Mouse (Mus musculus): ENCODE measurements around the gene Nol4l. TPM values are rescaled to one million over a fixed set of nuclear protein-coding genes. Genes with fewer than 3 reads are reported as not detected.

Nol4l gene
- polyA plus RNA-seq, 1 experiment, result 24.3 TPM

DNA sequence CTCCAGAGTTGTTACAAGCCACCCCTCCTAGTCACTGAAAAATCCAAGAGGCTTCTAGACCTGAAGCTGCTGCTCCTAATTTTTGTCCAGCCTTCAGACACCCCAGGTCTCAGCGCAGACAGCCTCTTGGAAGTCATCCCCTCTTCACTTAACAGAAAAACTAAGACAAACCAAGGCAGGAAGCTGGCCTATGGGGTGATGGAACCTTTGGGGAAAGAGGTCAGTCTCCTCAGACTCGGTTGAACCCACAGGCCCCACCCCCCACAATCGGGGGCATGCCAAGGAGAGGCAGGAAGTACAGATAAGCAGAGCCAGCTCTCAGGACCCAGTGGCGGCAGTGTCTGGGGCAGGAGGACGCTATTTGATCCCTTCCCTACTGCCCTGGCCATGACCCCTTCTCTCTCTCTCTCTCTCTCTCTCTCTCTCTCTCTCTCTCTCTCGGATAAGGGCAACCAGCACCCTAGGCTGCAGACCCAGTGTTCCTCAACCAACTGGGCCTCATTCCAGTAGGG lies 35.9 kb downstream of the Nol4l start:
- 11% methylated on average over 6 of the region's 6 CpGs for WGBS
- Histone ChIP-seq H3K4me3 (replicated peaks; ENCODE audit: insufficient read depth, low read depth, low read length) (no peak overlapping the region), H3K27ac (ENCODE audit: insufficient read depth, low read length) (peak overlapping the region; percentile 88), H3K27me3 (ENCODE audit: control insufficient read depth, insufficient read depth, low read length) (no peaks in the 10 kb centered on the region), H3K4me1 (ENCODE audit: control insufficient read depth, insufficient read depth, low read length) (peaks cover 39% of the 10 kb centered on the region)
- DNase-seq, result peak; percentile 44 to 62
- TF ChIP-seq POLR2A (IDR thresholded peaks at IDR 0.05; ENCODE audit: borderline replicate concordance, insufficient read depth, low read length) (no peak), CTCF (IDR thresholded peaks at IDR 0.05; ENCODE audit: borderline replicate concordance, insufficient read depth, low read depth, low read length) (no peak)

DNA sequence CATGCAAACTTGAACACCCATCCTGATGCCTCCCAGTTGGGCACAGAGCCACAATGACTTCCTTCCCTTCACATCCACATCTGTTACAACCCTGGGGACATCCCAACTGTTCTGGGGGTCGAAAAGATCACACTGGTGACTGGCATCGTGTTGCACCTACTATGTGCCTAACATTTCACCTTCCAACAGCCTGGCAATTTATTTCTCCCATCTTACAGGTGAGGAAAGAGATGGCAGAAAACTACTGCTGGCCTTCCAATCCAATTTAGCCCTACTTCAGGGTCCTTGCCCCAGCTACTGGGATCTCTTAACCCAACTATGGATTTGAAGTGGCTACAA lies 36.4 kb downstream of the Nol4l start:
- WGBS, result 29% methylated on average over 2 of the region's 2 CpGs
- H3K27me3 ChIP-seq (ENCODE audit: control insufficient read depth, insufficient read depth, low read length), result no peaks in the 10 kb centered on the region
- H3K4me1 ChIP-seq (ENCODE audit: control insufficient read depth, insufficient read depth, low read length), result peaks cover 39% of the 10 kb centered on the region
- peak overlapping the region; percentile 88 for H3K27ac ChIP-seq (ENCODE audit: insufficient read depth, low read length)
- no peak for DNase-seq
- H3K4me3 ChIP-seq (replicated peaks; ENCODE audit: insufficient read depth, low read depth, low read length), result peak overlapping the region; percentile 95
- TF ChIP-seq CTCF (IDR thresholded peaks at IDR 0.05; ENCODE audit: borderline replicate concordance, insufficient read depth, low read depth, low read length), result no peak
- no peak for TF ChIP-seq POLR2A (IDR thresholded peaks at IDR 0.05; ENCODE audit: borderline replicate concordance, insufficient read depth, low read length)

DNA sequence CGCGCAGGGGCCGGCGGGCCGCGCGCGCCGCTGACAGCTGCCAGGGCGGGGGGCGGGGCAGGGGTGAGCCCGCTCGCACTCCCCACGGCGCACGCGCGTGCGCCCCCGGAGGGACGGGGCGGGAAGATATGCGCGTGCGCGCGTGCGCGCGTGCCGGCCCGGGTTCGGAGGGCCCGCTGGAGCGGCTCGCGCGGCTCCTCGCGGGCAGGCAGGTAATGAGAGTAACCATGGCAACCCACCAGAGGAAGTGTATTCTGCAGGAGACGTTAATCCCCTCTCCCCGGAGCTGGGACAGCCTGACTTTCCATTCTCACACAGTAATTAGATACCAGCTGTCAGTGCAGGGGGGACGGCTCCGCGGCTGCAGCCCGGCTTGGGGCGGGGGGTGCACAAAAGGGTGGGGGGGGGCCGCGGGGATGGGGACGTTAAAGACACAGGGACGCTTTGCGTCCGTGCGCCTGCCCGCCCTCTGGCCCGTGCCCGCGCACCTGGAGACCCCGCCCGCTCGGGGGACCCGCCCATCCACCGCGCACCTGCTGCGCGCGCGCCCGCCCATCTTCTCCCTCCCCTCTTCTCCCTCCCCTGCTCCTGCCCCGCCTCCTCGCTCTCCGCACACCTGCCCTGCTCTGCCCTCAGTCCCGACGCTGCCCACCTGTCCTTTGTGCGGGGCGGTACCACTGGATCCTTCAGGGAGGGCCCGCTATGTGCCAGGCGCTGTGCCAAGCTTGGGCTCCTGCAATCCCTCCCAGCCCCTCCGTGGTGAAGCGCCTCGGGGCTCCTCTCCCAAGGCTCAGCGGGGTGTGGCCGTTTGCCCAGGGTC lies 37.0 kb downstream of the Nol4l start, which contains the start of gene 4930404H24Rik:
TSS of gene 4930404H24Rik (plus strand) at position 218 of the 820 bp plus-strand sequence.
- TF ChIP-seq POLR2A (IDR thresholded peaks at IDR 0.05; ENCODE audit: borderline replicate concordance, insufficient read depth, low read length) (peak; percentile 77; the same call in 1 of the 2 replicates), CTCF (IDR thresholded peaks at IDR 0.05; ENCODE audit: borderline replicate concordance, insufficient read depth, low read depth, low read length) (no peak)
- WGBS, result 1% methylated on average over 76 of the region's 83 CpGs
- peak; percentile 86 to 87 for DNase-seq
- H3K4me1 ChIP-seq (ENCODE audit: control insufficient read depth, insufficient read depth, low read length), result peaks cover 37% of the 10 kb centered on the region
- peak within 1 kb of the TSS; percentile 99 for H3K27ac ChIP-seq (ENCODE audit: insufficient read depth, low read length)
- H3K27me3 ChIP-seq (ENCODE audit: control insufficient read depth, insufficient read depth, low read length), result no peaks in the 10 kb centered on the region
- peak within 1 kb of the TSS; percentile 95 for H3K4me3 ChIP-seq (replicated peaks; ENCODE audit: insufficient read depth, low read depth, low read length)

DNA sequence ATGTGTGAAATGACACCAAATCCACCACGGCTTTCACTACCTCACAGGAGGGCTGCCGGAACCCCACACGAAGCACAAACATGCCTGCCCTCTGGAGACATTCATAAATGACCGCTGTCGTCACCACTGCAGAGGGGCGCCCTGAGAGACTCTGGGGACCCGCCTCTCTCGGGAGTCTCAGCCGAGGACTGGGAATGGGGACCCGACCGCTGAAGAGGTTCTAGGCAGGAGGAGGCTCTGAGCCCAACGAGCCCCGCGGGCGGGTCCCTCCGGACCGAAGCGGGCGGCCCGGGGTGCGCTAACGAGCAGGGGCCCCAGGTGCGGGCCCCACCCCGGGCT lies 37.6 kb downstream of the Nol4l start:
- TF ChIP-seq CTCF (IDR thresholded peaks at IDR 0.05; ENCODE audit: borderline replicate concordance, insufficient read depth, low read depth, low read length) (no peak), POLR2A (IDR thresholded peaks at IDR 0.05; ENCODE audit: borderline replicate concordance, insufficient read depth, low read length) (no peak)
- H3K4me1 ChIP-seq (ENCODE audit: control insufficient read depth, insufficient read depth, low read length), result peaks cover 31% of the 10 kb centered on the region
- peak; percentile 63 to 76 for DNase-seq
- under 1% methylated on average over 24 of the region's 24 CpGs for WGBS
- H3K4me3 ChIP-seq (replicated peaks; ENCODE audit: insufficient read depth, low read depth, low read length), result peak overlapping the region; percentile 95
- peak overlapping the region; percentile 99 for H3K27ac ChIP-seq (ENCODE audit: insufficient read depth, low read length)
- H3K27me3 ChIP-seq (ENCODE audit: control insufficient read depth, insufficient read depth, low read length), result no peaks in the 10 kb centered on the region

DNA sequence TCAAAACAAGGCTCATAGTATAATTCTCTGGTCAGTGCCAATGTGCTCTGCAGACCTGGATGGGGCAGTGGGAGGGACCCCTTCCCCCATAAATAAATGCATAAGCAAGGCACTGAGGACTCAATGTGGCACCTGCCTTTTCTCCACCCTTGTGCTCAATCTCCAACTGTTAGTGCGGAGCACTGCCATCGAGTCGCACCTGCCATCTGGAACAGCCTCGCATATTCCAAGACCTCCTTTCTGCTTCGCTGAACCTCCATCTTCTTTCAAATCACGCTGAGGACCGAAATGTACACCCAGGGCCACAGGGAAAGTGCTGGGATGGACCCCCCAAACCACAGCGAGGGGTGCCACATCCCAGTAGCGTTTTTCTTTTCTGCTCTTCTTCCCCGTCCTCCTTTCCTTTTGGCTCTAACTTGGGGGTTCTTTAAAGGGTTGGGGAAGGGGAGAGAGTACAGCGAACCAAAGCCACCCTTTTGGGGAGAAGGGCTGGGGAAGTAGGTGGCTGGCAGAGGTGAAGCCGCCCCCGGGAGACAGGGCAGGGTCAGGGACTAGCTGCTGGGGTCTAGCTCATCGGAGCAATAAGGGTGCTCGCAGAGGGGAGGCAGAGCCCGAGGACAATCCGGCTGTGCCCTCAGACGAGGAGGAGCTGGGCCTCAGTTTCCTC lies 38.1 kb downstream of the Nol4l start:
- WGBS, result 3% methylated on average over 18 of the region's 18 CpGs
- Histone ChIP-seq H3K27me3 (ENCODE audit: control insufficient read depth, insufficient read depth, low read length) (no peaks in the 10 kb centered on the region), H3K4me3 (replicated peaks; ENCODE audit: insufficient read depth, low read depth, low read length) (peak overlapping the region; percentile 95), H3K27ac (ENCODE audit: insufficient read depth, low read length) (peak overlapping the region; percentile 99), H3K4me1 (ENCODE audit: control insufficient read depth, insufficient read depth, low read length) (peaks cover 28% of the 10 kb centered on the region)
- peak; percentile 81 to 86 for DNase-seq
- TF ChIP-seq POLR2A (IDR thresholded peaks at IDR 0.05; ENCODE audit: borderline replicate concordance, insufficient read depth, low read length) (peak; percentile 50; the same call in 1 of the 2 replicates), CTCF (IDR thresholded peaks at IDR 0.05; ENCODE audit: borderline replicate concordance, insufficient read depth, low read depth, low read length) (no peak)

DNA sequence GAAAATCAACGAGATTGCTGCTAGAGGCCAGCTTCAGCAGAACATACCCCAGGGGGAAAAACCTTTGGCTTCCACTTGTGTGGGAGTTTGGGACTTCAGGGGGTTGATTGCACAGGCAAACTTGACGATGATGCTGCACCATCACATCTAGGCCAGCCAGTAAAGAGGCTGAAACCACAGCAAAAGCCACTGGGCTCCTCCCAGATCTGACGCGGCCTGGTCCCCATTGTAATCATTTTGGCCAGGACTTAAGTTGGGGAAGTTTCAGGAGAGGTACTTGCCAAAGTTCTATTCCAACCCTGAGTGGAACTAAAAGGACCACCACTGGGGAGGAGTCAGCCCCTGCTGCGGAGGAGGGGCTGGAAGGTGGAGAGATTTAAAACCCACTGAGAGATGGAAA lies 38.8 kb downstream of the Nol4l start:
- no peaks in the 10 kb centered on the region for H3K27me3 ChIP-seq (ENCODE audit: control insufficient read depth, insufficient read depth, low read length)
- H3K4me1 ChIP-seq (ENCODE audit: control insufficient read depth, insufficient read depth, low read length), result peaks cover 21% of the 10 kb centered on the region
- TF ChIP-seq POLR2A (IDR thresholded peaks at IDR 0.05; ENCODE audit: borderline replicate concordance, insufficient read depth, low read length) (no peak), CTCF (IDR thresholded peaks at IDR 0.05; ENCODE audit: borderline replicate concordance, insufficient read depth, low read depth, low read length) (no peak)
- H3K27ac ChIP-seq (ENCODE audit: insufficient read depth, low read length), result peak overlapping the region; percentile 99
- no peak overlapping the region for H3K4me3 ChIP-seq (replicated peaks; ENCODE audit: insufficient read depth, low read depth, low read length)
- peak; percentile 38 to 53 for DNase-seq
- WGBS, result 23% methylated on average over 5 of the region's 5 CpGs

DNA sequence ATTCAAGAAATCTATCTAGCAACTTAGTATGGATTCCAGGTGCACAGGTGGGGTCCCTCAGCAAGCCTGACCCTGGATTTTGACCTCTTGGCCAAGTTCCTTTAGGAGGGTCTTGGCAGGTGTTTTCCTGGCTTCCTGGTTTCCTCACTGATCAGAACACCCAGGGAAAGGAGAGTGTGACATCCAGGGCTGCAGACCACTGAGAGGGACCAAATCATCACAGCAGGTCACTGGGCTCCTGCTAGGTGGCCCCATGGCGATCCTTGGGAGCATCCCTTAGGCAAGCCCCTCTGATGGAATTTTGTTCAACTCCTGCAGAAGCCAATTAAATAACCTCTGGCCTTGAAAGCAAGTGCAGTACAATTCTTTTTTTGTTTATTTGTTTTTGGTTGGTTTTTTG lies 39.7 kb downstream of the Nol4l start:
- TF ChIP-seq CTCF (IDR thresholded peaks at IDR 0.05; ENCODE audit: borderline replicate concordance, insufficient read depth, low read depth, low read length), result no peak
- TF ChIP-seq POLR2A (IDR thresholded peaks at IDR 0.05; ENCODE audit: borderline replicate concordance, insufficient read depth, low read length), result no peak
- Histone ChIP-seq H3K27me3 (ENCODE audit: control insufficient read depth, insufficient read depth, low read length) (no peaks in the 10 kb centered on the region), H3K4me3 (replicated peaks; ENCODE audit: insufficient read depth, low read depth, low read length) (no peak overlapping the region), H3K27ac (ENCODE audit: insufficient read depth, low read length) (no peak overlapping the region), H3K4me1 (ENCODE audit: control insufficient read depth, insufficient read depth, low read length) (peaks cover 18% of the 10 kb centered on the region)
- peak in 1 of 2 experiments; percentile 10 for DNase-seq
- WGBS, result 81% methylated on average over 1 of the region's 1 CpGs

Measured in cerebellum, adult 2 months (tissue).